In the genomic region with DNA sequence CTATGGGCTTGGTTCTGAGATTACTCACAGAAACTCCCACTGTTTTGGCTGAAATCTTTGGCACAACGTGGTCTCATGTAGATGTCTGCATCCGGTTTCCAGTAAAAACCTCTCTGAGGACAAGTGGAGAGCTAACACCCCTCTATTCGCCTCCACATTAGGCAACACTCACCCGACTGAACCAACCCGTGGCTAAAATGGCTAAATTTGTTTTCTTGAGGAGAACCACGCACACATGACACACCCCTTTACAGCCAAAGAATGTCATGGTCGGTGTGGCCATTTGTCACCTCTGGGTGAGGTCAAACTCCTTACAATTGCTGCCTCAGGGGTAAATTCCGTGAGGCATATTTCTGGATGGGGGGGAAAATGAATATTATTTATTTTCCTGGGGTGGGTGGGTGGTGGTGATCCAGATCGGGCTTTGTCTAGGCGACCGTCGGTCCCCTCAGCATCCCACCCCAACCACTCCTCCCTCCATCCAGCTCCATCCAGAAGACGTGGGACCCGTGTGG, we compare ENCODE assay signal across 8 mouse cellular contexts. TPM values are rescaled to one million over a fixed set of nuclear protein-coding genes. Genes with fewer than 3 reads are reported as not detected.
DNase-seq lines count a peak whose midpoint lies in the region; ATAC-seq and TF ChIP-seq lines count a peak whose summit lies in the region.

No protein-coding gene starts in this region.

- H3K27me3 ChIP-seq in hindbrain, postnatal 0 days (ENCODE audit: insufficient read depth, low read length) = no peaks in the 10 kb centered on the region
- no peaks in the 10 kb centered on the region for H3K27me3 ChIP-seq in midbrain, embryonic 12.5 days

- H3K4me1 ChIP-seq in hindbrain, postnatal 0 days (ENCODE audit: insufficient read depth, low read length) = peaks cover 3% of the 10 kb centered on the region; the same call in 1 of the 2 replicates
- peaks cover 10% of the 10 kb centered on the region for H3K4me1 ChIP-seq in midbrain, embryonic 12.5 days

- DNase-seq in adrenal gland, adult (ENCODE audit: inconsistent age in 2 of 2, low spot score in 1 of 2) = peak; percentile 41 to 81
- DNase-seq in adrenal gland, postnatal 25 days = no peak
- peak; percentile 20 for DNase-seq in thymus, postnatal 14 days
- no peak for DNase-seq in thymus, adult 18-20 months
- DNase-seq in hindbrain, postnatal 0 days (ENCODE audit: low spot score) = peak; percentile 45
- DNase-seq in retina, embryonic 14.5 days (ENCODE audit: low spot score) = no peak
- DNase-seq in spleen, postnatal 10 days (ENCODE audit: low spot score in 2 of 2) = no peak

- H3K9me3 ChIP-seq in hindbrain, postnatal 0 days (ENCODE audit: low read length) = no peaks in the 10 kb centered on the region
- H3K9me3 ChIP-seq in midbrain, embryonic 12.5 days = no peaks in the 10 kb centered on the region

- H3K4me3 ChIP-seq in hindbrain, postnatal 0 days (ENCODE audit: low read length) = peak overlapping the region; percentile 62
- peak overlapping the region; percentile 51 for H3K4me3 ChIP-seq in midbrain, embryonic 12.5 days

- no peaks in the 10 kb centered on the region for H3K36me3 ChIP-seq in hindbrain, postnatal 0 days (ENCODE audit: insufficient read depth, low read length)
- no peaks in the 10 kb centered on the region for H3K36me3 ChIP-seq in midbrain, embryonic 12.5 days

- no peak for TF ChIP-seq CTCF in hindbrain, postnatal 0 days (IDR thresholded peaks at IDR 0.05; ENCODE audit: low read depth)

- peak overlapping the region; percentile 94 for H3K9ac ChIP-seq in hindbrain, postnatal 0 days (replicated peaks; ENCODE audit: low read length)
- peak overlapping the region; percentile 70 for H3K9ac ChIP-seq in midbrain, embryonic 12.5 days (replicated peaks)

- ATAC-seq in hindbrain, postnatal 0 days = peak; percentile 24
- ATAC-seq in midbrain, embryonic 12.5 days (ENCODE audit: low FRiP score, low read depth) = peak; percentile 20; the same call in 1 of the 2 replicates

- H3K27ac ChIP-seq in hindbrain, postnatal 0 days = peak overlapping the region; percentile 97
- peak overlapping the region; percentile 89 for H3K27ac ChIP-seq in midbrain, embryonic 12.5 days (replicated peaks)

- 20% methylated on average over 14 of the region's 14 CpGs for WGBS in hindbrain, postnatal 0 days
- 35% methylated on average over 14 of the region's 14 CpGs for WGBS in midbrain, embryonic 12.5 days

- peak overlapping the region; percentile 87 for H3K4me2 ChIP-seq in hindbrain, postnatal 0 days (ENCODE audit: low read depth, low read length)
- H3K4me2 ChIP-seq in midbrain, embryonic 12.5 days (replicated peaks) = peak overlapping the region; percentile 62

RNA-seq across cellular contexts. Expression of gene Slc38a2, which starts 9.5 kb away (rescaled TPM):
- 150 and 180 TPM in 2 replicates for total RNA-seq in adrenal gland, postnatal 25 days (2021)
- total RNA-seq in hindbrain, postnatal 0 days (2014; rRNA removed) = 82.1 and 85.3 TPM in 2 replicates
- polyA plus RNA-seq in hindbrain, postnatal 0 days (2015; fragmentation: Nextera tagmentation; extraction: Ambion mirVana) = 72.4 and 74.4 TPM in 2 replicates
- 190 and 201 TPM in 2 replicates for polyA plus RNA-seq in midbrain, embryonic 12.5 days (2016; fragmentation: Nextera tagmentation; extraction: Ambion mirVana)

Comparison
In these comparisons a context has a peak if more than half of its experiments do, and no peak if none do; other contexts are left out.
1. DNase-seq: peak in adrenal gland, adult (2 of 2), thymus, postnatal 14 days (single experiment) and hindbrain, postnatal 0 days (single experiment); none in adrenal gland, postnatal 25 days (single experiment), thymus, adult 18-20 months (0 of 2), retina, embryonic 14.5 days (single experiment) and spleen, postnatal 10 days (0 of 2).